Mouse (Mus musculus): Measurements from ENCODE around the gene Rplp0.
"Not testable (repeated sequence)": the region's sequence is repeated elsewhere in the genome, so short reads cannot be mapped to it uniquely, and the experiment has no call there.

Rplp0 gene

DNA sequence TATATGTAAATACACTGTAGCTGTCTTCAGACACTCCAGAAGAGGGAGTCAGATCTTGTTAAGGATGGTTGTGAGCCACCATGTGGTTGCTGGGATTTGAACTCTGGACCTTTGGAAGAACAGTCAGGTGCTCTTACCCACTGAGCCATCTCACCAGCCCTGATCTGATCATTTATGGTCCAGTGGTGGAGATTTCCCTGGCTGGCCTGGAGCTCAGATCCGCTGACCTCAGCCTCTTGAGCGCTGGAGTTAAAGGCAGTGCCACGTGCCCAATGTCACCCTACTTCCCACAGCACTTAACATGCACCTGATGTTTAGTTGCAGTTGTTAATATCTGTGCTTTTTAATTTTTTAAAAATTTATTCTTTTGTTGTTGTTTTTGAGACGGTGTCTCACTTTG is 18.4 kb downstream of the Rplp0 start:
- not testable (repeated sequence) for DNase-seq (ENCODE audit: low read depth, low spot score); H3K27me3 ChIP-seq (ENCODE audit: control insufficient read depth, insufficient read depth, low read length, poor library complexity, severe bottlenecking)
- peaks cover 23% of the 10 kb centered on the region for H3K36me3 ChIP-seq (ENCODE audit: control insufficient read depth, insufficient read depth, low read length, poor library complexity, severe bottlenecking)

DNA sequence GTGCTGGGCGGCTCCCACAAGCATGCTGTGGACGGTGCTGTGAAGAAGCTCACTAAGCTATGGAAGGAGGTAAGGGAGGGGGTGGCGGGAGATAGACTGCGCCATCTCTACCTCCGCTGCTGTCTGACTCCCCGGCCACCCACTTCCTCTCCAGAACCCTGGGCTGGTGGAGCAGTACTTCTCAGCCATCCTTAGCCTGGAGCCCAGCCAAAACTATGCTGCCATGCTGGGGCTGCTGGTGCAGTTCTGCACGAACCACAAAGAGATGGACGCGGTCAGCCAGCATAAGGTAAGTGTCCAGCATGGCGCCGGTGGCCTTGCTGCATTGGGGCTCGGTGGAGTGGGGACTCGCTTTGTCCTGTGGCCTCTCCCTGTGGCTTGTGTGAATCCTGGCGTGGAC is 19.7 kb downstream of the Rplp0 start:
- H3K36me3 ChIP-seq (ENCODE audit: control insufficient read depth, insufficient read depth, low read length, poor library complexity, severe bottlenecking) = peaks cover 21% of the 10 kb centered on the region
- no peaks in the 10 kb centered on the region for H3K27me3 ChIP-seq (ENCODE audit: control insufficient read depth, insufficient read depth, low read length, poor library complexity, severe bottlenecking)
- no peak for DNase-seq (ENCODE audit: low read depth, low spot score)

DNA sequence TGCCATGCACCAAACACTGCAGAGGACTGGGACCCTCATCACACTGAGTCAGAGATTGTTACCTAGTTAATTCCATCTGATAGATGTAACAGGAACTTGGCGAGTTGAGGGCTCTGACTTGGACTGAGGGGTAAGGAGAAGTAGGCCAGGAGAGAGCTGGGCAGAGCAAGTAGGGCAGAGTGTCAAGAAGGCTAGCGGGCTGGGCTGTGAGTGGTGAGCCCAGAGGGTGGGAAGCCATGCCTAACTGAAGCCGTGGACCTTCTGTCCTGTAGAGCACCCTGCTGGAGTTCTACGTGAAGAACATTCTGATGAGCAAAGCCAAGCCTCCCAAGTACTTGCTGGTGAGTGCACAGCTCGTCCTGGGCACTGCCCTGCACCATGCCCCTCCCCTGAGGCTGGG is 20.1 kb downstream of the Rplp0 start:
- DNase-seq (ENCODE audit: low read depth, low spot score) = no peak
- peaks cover 21% of the 10 kb centered on the region for H3K36me3 ChIP-seq (ENCODE audit: control insufficient read depth, insufficient read depth, low read length, poor library complexity, severe bottlenecking)

DNA sequence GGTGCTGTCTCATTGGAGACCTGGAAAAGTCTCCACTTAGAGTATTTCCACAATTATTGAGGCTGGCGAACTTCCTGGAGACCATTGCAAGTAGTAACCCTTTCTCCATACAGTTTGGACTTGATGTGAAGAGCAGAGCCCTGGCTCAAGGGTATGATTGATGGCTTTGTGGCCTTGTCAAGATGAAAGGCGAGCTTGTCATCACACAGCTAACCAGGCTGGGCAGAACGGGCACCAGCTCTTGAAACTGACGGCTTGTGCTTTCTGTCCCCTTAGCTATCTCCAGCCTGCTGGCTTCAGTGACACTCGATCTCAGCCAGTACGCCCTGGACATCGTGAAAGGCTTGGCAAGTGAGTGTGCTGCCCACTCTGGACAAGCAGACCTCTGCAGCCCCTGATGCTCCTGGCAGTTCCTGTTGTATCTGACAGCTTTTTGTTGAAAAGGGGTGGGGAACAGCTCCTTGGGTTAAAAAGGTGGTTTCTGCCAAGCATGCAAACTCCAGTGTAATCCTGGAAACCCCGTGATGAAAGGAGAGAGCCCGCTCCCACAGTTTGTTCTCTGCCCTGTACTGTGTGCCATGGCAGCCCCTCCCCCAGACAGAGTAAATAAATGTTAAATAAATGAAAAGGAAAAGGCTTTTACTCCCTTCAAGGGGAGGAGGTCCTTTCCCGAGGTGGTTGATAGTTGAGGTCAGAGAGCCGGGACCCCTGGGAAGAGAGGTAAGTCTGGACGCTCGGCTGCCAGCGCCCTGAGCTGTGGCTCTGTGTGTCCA is 21.1 kb downstream of the Rplp0 start:
- Histone ChIP-seq H3K27me3 (ENCODE audit: control insufficient read depth, insufficient read depth, low read length, poor library complexity, severe bottlenecking) (no peaks in the 10 kb centered on the region), H3K36me3 (ENCODE audit: control insufficient read depth, insufficient read depth, low read length, poor library complexity, severe bottlenecking) (peaks cover 21% of the 10 kb centered on the region)
- DNase-seq (ENCODE audit: low read depth, low spot score) = no peak

More for the DNA sequence above, 20.1 kb downstream of the Rplp0 start:
- H3K27me3 ChIP-seq (ENCODE audit: control insufficient read depth, insufficient read depth, low read length, poor library complexity, severe bottlenecking) = no peaks in the 10 kb centered on the region

DNA sequence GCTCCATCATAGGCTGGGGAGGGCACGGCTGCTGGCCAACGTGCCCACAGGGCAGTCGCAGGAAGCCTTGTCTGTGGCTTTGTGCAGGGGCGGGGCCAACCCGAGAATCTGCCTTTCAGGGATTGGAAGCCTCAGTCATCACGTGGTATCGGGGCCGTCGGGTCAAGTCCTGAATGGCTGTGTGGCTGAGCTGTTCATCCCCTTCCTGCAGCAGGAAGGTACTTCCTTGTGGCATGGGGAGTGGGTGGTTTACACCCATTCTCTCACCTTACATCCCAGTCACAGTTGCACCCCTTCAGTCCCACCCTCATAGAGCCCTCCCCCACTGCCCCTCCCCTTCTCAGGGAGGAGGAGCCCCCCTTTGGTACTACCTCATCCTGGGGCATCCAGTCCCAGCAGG is 22.4 kb downstream of the Rplp0 start:
- DNase-seq (ENCODE audit: low read depth, low spot score) = no peak
- H3K36me3 ChIP-seq (ENCODE audit: control insufficient read depth, insufficient read depth, low read length, poor library complexity, severe bottlenecking) = peaks cover 19% of the 10 kb centered on the region
- H3K27me3 ChIP-seq (ENCODE audit: control insufficient read depth, insufficient read depth, low read length, poor library complexity, severe bottlenecking) = no peaks in the 10 kb centered on the region

DNA sequence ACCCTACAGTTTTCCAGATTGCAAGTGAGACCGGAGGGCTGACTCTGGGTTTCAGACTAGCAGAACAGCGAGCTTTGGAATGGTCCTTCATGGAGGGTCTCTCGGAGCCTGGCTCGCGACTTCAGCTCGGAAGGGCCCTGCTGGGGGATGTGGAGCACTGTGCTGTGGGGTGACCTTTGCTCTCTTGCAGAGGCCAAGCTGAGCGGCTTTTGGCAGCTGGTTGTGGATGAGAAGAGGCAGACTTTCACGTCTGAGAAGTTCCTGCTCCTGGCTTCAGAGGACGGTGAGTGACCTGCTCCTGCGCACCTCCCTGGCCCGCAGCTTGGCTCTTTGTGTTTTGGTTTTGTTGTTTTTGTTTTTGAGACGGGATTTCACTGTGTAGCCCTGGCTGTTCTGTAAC is 26.3 kb downstream of the Rplp0 start:
- H3K36me3 ChIP-seq (ENCODE audit: control insufficient read depth, insufficient read depth, low read length, poor library complexity, severe bottlenecking) = peaks cover 16% of the 10 kb centered on the region
- DNase-seq (ENCODE audit: low read depth, low spot score) = no peak
- H3K27me3 ChIP-seq (ENCODE audit: control insufficient read depth, insufficient read depth, low read length, poor library complexity, severe bottlenecking) = no peaks in the 10 kb centered on the region

DNA sequence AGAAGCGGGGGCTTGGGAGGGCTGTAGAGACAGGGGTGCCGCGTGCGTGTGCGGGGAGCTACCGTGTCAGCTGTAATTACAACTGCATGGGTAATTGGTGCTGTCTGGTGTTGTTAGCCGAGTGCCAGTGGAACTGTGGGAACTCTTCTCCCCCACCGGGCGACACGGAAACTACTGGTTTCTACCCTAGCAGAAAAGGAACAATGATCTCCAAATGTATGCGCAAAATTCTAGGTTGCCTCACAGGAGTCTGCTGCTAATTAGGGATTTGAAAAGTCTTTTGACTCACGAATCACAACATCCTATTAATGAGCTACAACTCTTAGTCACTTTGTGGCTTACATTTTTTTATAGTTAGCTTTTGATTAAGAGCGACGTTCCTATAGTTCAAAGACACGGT is 26.9 kb downstream of the Rplp0 start:
- Histone ChIP-seq H3K27me3 (ENCODE audit: control insufficient read depth, insufficient read depth, low read length, poor library complexity, severe bottlenecking) (no peaks in the 10 kb centered on the region), H3K36me3 (ENCODE audit: control insufficient read depth, insufficient read depth, low read length, poor library complexity, severe bottlenecking) (peaks cover 17% of the 10 kb centered on the region)
- DNase-seq (ENCODE audit: low read depth, low spot score) = no peak

DNA sequence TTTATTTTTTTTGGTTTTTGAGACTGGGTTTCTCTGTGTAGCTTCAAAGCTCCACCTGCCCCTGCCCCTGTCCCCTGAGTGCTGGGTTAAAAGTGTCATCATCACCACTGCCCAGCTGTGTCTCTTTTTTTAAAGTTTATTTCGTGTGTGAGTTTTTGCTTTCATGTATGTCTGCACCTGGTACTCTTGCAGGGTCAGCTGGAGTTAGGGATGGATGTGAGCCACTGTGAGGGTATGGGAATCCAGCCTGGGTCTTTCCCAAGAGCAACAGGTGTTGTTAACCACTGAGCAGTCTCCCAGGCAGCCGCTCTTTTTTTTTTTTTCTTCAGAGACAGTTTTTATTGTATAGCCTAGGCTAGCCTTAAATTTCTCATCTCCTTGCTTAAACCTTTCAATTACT is 27.5 kb downstream of the Rplp0 start:
- DNase-seq (ENCODE audit: low read depth, low spot score) = no peak
- Histone ChIP-seq H3K36me3 (ENCODE audit: control insufficient read depth, insufficient read depth, low read length, poor library complexity, severe bottlenecking) (peaks cover 11% of the 10 kb centered on the region), H3K27me3 (ENCODE audit: control insufficient read depth, insufficient read depth, low read length, poor library complexity, severe bottlenecking) (no peaks in the 10 kb centered on the region)

DNA sequence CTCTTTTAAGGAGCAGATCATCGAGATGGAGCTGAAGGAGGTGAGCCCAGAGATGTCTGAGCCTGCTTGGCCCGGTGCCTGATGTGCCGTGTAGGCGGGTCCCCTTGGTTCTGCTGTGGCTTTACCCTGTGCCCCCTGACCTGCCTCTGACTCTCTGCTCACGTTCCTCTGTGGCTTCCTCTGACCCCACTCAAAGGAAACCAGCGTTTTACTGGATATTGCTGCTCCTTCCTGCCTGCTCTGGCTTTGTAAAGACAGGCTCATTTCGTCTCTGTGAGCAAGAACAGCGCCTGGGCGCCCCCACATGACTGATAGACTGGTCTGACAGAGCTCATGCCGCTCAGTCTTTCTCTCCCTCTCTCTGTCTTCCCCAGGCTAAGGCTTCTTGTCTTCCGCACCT is 31.8 kb downstream of the Rplp0 start:
- H3K27me3 ChIP-seq (ENCODE audit: control insufficient read depth, insufficient read depth, low read length, poor library complexity, severe bottlenecking) = no peaks in the 10 kb centered on the region
- no peak for DNase-seq (ENCODE audit: low read depth, low spot score)
- H3K36me3 ChIP-seq (ENCODE audit: control insufficient read depth, insufficient read depth, low read length, poor library complexity, severe bottlenecking) = peaks cover 10% of the 10 kb centered on the region

DNA sequence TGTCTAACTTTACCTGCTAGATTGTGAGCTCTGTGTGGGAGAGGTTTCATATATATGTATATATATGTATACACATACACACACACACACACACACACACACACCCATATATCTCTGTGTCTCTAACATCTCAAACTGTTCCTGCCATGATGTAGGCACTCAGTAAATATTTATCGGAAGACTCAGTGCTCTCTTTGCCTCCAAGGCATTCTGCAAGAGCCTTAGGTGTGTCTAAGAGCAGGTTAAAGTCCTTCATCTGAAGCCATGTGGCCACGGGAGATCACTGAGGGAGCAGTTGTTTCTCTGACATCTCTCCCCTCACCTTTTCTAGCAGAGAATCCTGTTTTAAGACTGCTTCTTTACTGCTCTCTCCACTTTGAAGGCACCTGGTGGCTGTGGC is 32.2 kb downstream of the Rplp0 start:
- no peak for DNase-seq (ENCODE audit: low read depth, low spot score)
- no peaks in the 10 kb centered on the region for H3K27me3 ChIP-seq (ENCODE audit: control insufficient read depth, insufficient read depth, low read length, poor library complexity, severe bottlenecking)

DNA sequence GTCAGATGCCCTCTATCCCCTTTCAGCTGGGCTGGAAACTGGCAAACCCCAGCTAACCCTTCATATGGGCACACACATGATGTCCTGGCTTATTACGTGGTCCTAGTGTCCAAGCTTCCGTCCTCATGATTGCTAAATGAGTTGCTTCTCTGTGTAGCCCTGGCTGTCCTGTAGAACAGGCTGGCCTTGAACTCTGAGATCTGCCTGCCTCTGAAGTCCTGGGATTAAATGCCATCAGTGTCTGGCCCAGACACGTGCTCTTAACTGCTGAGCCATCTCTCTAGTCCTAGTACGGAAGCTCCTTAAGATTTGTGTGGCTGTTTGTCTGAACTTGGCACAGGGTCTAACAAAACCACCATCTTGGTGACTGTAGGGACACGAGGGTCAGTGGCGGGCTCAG is 44.3 kb downstream of the Rplp0 start:
- DNase-seq (ENCODE audit: low read depth, low spot score) = no peak
- Histone ChIP-seq H3K27me3 (ENCODE audit: control insufficient read depth, insufficient read depth, low read length, poor library complexity, severe bottlenecking) (no peaks in the 10 kb centered on the region), H3K36me3 (ENCODE audit: control insufficient read depth, insufficient read depth, low read length, poor library complexity, severe bottlenecking) (peaks cover 13% of the 10 kb centered on the region)

More for the DNA sequence above, 32.2 kb downstream of the Rplp0 start:
- peaks cover 10% of the 10 kb centered on the region for H3K36me3 ChIP-seq (ENCODE audit: control insufficient read depth, insufficient read depth, low read length, poor library complexity, severe bottlenecking)

DNA sequence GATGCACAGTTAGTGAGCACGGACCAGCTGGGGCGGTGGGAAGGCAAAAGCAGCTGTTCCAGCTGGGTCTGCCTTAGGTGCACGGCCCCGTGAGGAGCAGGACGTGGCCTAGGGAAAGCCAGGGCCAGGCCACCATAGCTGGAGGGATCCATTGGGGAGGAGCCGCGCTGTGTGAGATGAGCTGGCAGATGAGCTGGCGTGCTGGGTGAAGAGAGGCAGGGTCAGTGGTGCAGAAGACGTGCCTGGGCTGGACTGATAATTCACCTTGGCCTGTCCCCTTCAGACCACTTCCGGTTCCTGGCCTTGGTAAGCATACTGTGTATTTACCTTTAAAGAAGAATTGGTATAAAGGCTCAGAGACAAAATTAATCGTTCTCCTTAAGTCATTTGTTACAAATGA is 52.3 kb downstream of the Rplp0 start:
- Histone ChIP-seq H3K27me3 (ENCODE audit: control insufficient read depth, insufficient read depth, low read length, poor library complexity, severe bottlenecking) (no peaks in the 10 kb centered on the region), H3K36me3 (ENCODE audit: control insufficient read depth, insufficient read depth, low read length, poor library complexity, severe bottlenecking) (peaks cover 23% of the 10 kb centered on the region)
- DNase-seq (ENCODE audit: low read depth, low spot score) = no peak
